Mouse (Mus musculus) heart, embryonic 11.5 days (tissue): ENCODE results near the gene Nudt19. TPM values are rescaled to one million over a fixed set of nuclear protein-coding genes. Genes with fewer than 3 reads are reported as not detected.
"Not testable (repeated sequence)": the region's sequence is repeated elsewhere in the genome, so short reads cannot be mapped to it uniquely, and the experiment has no call there.

ENCODE experiments used
- ATAC-seq: fragments of 200-750 bp; cut with Nextera tagmentation; replicated peaks from 2 replicates; pipeline ENCODE4 v1.8.0; 2017; ENCODE audit warnings: moderate library complexity; ENCODE audit not compliant: insufficient number of reproducible peaks, low FRiP score, low TSS enrichment
- H3K27ac ChIP-seq: fragments of 300-500 bp; sonication (generic); 2 replicates; pipeline ENCODE4 v1.5.1; 2014; ENCODE audit warnings: mild to moderate bottlenecking, low read depth, low read length
- H3K27me3 ChIP-seq: fragments of 300-500 bp; sonication (generic); 2 replicates; pipeline ENCODE4 v1.6.1; 2014; ENCODE audit warnings: mild to moderate bottlenecking, low read length, mixed read lengths; ENCODE audit not compliant: control insufficient read depth, insufficient read depth
- H3K36me3 ChIP-seq: fragments of 300-500 bp; sonication (generic); 2 replicates; pipeline ENCODE4 v1.6.1; 2014; ENCODE audit warnings: mild to moderate bottlenecking, low read length, moderate library complexity, mixed read lengths; ENCODE audit not compliant: control insufficient read depth, insufficient read depth
- H3K4me1 ChIP-seq: fragments of 300-500 bp; sonication (generic); 2 replicates; pipeline ENCODE4 v1.6.1; 2014; ENCODE audit warnings: low read length; ENCODE audit not compliant: control insufficient read depth, insufficient read depth
- H3K4me2 ChIP-seq: fragments of 300-500 bp; sonication (generic); 2 replicates; pipeline ENCODE4 v1.6.1; 2014; ENCODE audit warnings: mild to moderate bottlenecking, moderate library complexity
- H3K4me3 ChIP-seq: fragments of 300-500 bp; sonication (generic); 2 replicates; pipeline ENCODE4 v1.5.1; 2014; ENCODE audit warnings: low read depth, low read length
- H3K9ac ChIP-seq: fragments of 300-500 bp; sonication (generic); 2 replicates; pipeline ENCODE4 v1.6.1; 2014; ENCODE audit warnings: mild to moderate bottlenecking, low read depth, low read length, moderate library complexity
- H3K9me3 ChIP-seq: fragments of 300-500 bp; sonication (generic); replicated peaks from 2 replicates; pipeline ENCODE4 v1.6.1; 2016; ENCODE audit warnings: low read length; ENCODE audit not compliant: control insufficient read depth
- WGBS: fragments of 180-500 bp; shearing (Covaris S2); extraction: QIAGEN DNeasy Blood & Tissue Kit; methylation state at CpG from one replicate; pipeline ENCODE4 v1.1.7; 2014; ENCODE audit not compliant: insufficient replicate concordance; 5-methylcytosine and 5-hydroxymethylcytosine counted together
- polyA plus RNA-seq: library from polyadenylated mRNA; unstranded; fragments of >200 nt; fragmentation: Nextera tagmentation; extraction: Ambion mirVana; gene quantifications from 2 replicates; pipeline ENCODE4 v1.2.1, GENCODE M21; 2014

The Nudt19 gene
- polyA plus RNA-seq, 1 experiment from 2014 or later, result 90.4 TPM

DNA sequence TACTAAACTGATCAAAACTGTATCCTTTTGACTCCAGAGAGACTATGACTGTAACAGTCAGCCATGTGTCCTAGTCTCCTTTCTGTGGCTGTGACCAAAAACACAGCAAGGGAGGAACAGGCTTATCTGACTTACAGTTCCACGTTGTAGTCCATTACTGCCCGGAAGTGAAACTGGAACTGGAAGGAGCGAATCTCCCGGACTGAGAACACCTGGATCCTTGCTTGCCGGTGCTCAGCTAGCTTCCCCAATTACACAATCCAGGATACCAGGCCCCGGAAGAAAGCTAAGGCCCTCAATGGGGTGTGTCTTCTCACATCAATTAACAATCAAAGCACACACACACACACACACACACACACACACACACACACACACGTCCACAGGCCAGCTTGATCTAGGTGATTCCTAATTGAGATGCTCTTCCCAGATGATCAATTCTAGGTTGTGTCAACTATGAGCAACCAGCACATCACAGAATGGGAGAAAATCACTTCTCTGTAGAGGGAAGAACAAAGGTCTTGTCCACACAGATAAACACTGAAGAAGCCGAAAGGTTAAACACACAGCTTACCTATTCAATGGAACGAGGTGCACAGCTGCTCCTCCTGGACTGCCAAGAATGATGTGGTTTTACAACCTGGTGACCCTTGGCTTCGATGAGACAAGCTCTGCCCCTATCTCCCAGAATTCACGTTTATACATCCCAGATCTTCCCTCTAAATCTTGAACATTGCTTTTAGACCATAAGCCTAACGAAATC lies 20.2 kb downstream of the Nudt19 start:
- WGBS, result 68% methylated on average over 12 of the region's 12 CpGs
- Histone ChIP-seq H3K9ac (no peak overlapping the region), H3K9me3 (no peaks in the 10 kb centered on the region), H3K4me1 (no peaks in the 10 kb centered on the region), H3K27ac (no peak overlapping the region), H3K36me3 (no peaks in the 10 kb centered on the region), H3K4me2 (no peak overlapping the region), H3K27me3 (no peaks in the 10 kb centered on the region), H3K4me3 (no peak overlapping the region)
- no peak for ATAC-seq

- whole genome bisulfite sequencing, result 59% methylated on average over 1 of the region's 1 CpGs
- not testable (repeated sequence) for H3K4me3 ChIP-seq, H3K9ac ChIP-seq, H3K4me1 ChIP-seq, H3K9me3 ChIP-seq, H3K4me2 ChIP-seq, H3K27ac ChIP-seq, ATAC-seq, H3K36me3 ChIP-seq, H3K27me3 ChIP-seq
These were observed 25.6 kb downstream of the Nudt19 start for GRCm38 (mm10) chr7:35530544-35530943.

DNA sequence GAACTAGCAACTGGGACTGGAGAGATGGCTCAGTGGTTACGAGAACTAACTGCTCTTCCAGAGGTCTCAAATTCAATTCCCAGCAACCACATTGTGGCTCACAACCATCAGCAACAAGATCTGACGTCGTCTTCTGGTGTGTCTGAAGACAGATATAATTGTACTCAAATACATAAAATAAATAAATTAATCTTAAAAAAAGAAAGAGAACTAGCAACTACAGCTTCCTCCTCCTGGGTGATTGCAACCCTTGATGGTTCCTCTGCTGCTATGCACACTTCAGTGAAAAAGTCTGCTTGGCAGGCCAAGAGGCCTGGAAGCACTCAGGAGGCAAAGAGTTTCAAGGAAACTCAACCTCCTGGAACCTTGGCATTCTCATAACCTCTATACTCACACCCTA lies 26.1 kb downstream of the Nudt19 start:
- Histone ChIP-seq H3K27ac (no peak overlapping the region), H3K4me2 (no peak overlapping the region), H3K4me1 (no peaks in the 10 kb centered on the region), H3K4me3 (no peak overlapping the region), H3K27me3 (no peaks in the 10 kb centered on the region), H3K9ac (no peak overlapping the region), H3K9me3 (no peaks in the 10 kb centered on the region), H3K36me3 (no peaks in the 10 kb centered on the region)
- WGBS, result 73% methylated on average over 3 of the region's 3 CpGs
- no peak for ATAC-seq

DNA sequence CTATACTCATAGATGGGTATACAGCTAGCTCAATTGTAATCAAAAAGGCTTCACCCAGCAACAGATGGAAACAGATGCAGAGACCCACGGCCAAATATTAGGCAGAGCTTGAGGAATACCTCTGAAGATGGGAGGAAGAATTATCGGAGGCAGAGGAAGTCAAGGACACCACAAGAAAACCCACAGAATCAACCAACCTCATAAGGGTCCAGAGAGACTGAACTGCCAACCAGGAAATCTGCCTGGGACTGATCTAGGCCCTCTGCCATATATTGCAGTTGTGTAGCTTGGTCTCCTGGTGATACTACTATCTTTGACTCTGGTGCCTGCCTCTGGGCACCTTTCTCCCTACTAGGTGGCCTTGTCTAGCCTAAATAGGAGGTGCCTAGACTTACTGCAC lies 29.3 kb downstream of the Nudt19 start:
- no peaks in the 10 kb centered on the region for H3K36me3 ChIP-seq

GRCm38 (mm10) chr7:35501995-35502394 lies 54.1 kb downstream of the Nudt19 start:
- Histone ChIP-seq H3K36me3 (no peaks in the 10 kb centered on the region), H3K27me3 (no peaks in the 10 kb centered on the region), H3K27ac (no peak overlapping the region), H3K4me1 (no peaks in the 10 kb centered on the region), H3K4me3 (no peak overlapping the region), H3K9ac (no peak overlapping the region), H3K4me2 (no peak overlapping the region), H3K9me3 (no peaks in the 10 kb centered on the region)
- 17% methylated on average over 4 of the region's 4 CpGs for WGBS
- no peak for ATAC-seq

More for the DNA sequence above, 29.3 kb downstream of the Nudt19 start:
- Histone ChIP-seq H3K9ac (no peak overlapping the region), H3K27ac (no peak overlapping the region), H3K4me3 (no peak overlapping the region), H3K4me2 (no peak overlapping the region), H3K4me1 (no peaks in the 10 kb centered on the region), H3K27me3 (no peaks in the 10 kb centered on the region), H3K9me3 (no peaks in the 10 kb centered on the region)
- ATAC-seq, result no peak
- WGBS, result 74% methylated on average over 2 of the region's 2 CpGs

GRCm38 (mm10) chr7:35497516-35497915 lies 58.6 kb downstream of the Nudt19 start:
- 78% methylated on average over 2 of the region's 2 CpGs for WGBS
- no peak overlapping the region for H3K27ac ChIP-seq
- H3K27me3 ChIP-seq, result no peaks in the 10 kb centered on the region
- H3K9me3 ChIP-seq, result no peaks in the 10 kb centered on the region
- ATAC-seq, result no peak
- H3K4me3 ChIP-seq, result no peak overlapping the region
- H3K4me1 ChIP-seq, result no peaks in the 10 kb centered on the region
- H3K36me3 ChIP-seq, result no peaks in the 10 kb centered on the region
- H3K9ac ChIP-seq, result no peak overlapping the region
- no peak overlapping the region for H3K4me2 ChIP-seq

Other genes with a start within 250 kb of the Nudt19 start
- 10.4 and 14.5 TPM in 2 replicates for gene Gpatch1, start 237.9 kb downstream of the Nudt19 start, polyA plus RNA-seq
- gene Rhpn2, start 222.1 kb downstream of the Nudt19 start, polyA plus RNA-seq, result 8.3 and 8.5 TPM in 2 replicates
- 15.2 and 16.2 TPM in 2 replicates for gene Faap24, start 159.5 kb downstream of the Nudt19 start, polyA plus RNA-seq
- 32.2 and 33.3 TPM in 2 replicates for gene Cep89, start 159.3 kb downstream of the Nudt19 start, polyA plus RNA-seq
- gene Slc7a9, start 107.5 kb downstream of the Nudt19 start, polyA plus RNA-seq, result 0.66 and 1.7 TPM in 2 replicates
- 0.42 and 0.67 TPM in 2 replicates for gene Tdrd12, start 18.6 kb downstream of the Nudt19 start, polyA plus RNA-seq
- gene Rgs9bp, start 29.3 kb upstream of the Nudt19 start, polyA plus RNA-seq, result 1.0 and 1.7 TPM in 2 replicates
- gene Ankrd27, start 29.9 kb upstream of the Nudt19 start, polyA plus RNA-seq, result 15.5 and 18.8 TPM in 2 replicates
- gene Pdcd5, start 91.2 kb upstream of the Nudt19 start, polyA plus RNA-seq, result 296 and 323 TPM in 2 replicates
- gene Dpy19l3, start 198.2 kb upstream of the Nudt19 start, polyA plus RNA-seq, result 15.9 and 17.9 TPM in 2 replicates
- 11.6 and 14.4 TPM in 2 replicates for gene Zfp507, start 246.7 kb upstream of the Nudt19 start, polyA plus RNA-seq